ENCODE assay signal across 14 mouse cellular contexts in genomic region chr8:108901208-108901607, GRCm38 (mm10).
A peak's percentile ranks its signal among the peaks of the same experiment; 100 is the strongest.
DNase-seq lines count a peak whose midpoint lies in the region; ATAC-seq and TF ChIP-seq lines count a peak whose summit lies in the region.
"Had no signal": no experiment of that assay in that cellular context is flagged by ENCODE, and none has a peak within 500 bp of the region (broad histone marks: within the 10 kb centered on the region; RNA-seq: fewer than 3 reads in every experiment).

No protein-coding gene starts in this region.

- TF ChIP-seq EP300 in liver, postnatal 0 days (IDR thresholded peaks at IDR 0.05; ENCODE audit: low read depth) = no peak

- intact Hi-C loops in left cerebral cortex, postnatal 25 days (cut with DNase I) = no loop called here

- no peaks in the 10 kb centered on the region for H3K36me3 ChIP-seq in heart, embryonic 15.5 days
- H3K36me3 ChIP-seq in embryonic facial prominence, embryonic 10.5 days (replicated peaks) = peaks cover 14% of the 10 kb centered on the region; the same call in 1 of the 2 replicates
- H3K36me3 ChIP-seq in hindbrain, embryonic 12.5 days = no peaks in the 10 kb centered on the region; the same call in 1 of the 2 replicates
- H3K36me3 ChIP-seq in liver, postnatal 0 days (replicated peaks; ENCODE audit: insufficient read depth, low read length) = no peaks in the 10 kb centered on the region

- DNase-seq in heart, adult 8-10 months (ENCODE audit: low spot score) = no peak
- DNase-seq in embryonic facial prominence, embryonic 10.5 days (ENCODE audit: low spot score) = no peak
- no peak for DNase-seq in liver, postnatal 0 days
- DNase-seq in B cell, adult 2 months = no peak
- DNase-seq in spleen, adult 18-20 months = no peak
- DNase-seq in left cerebral cortex, postnatal 25 days (ENCODE audit: low spot score in 2 of 2) = no peak
- DNase-seq: cerebellum, adult 2 months; gastrocnemius, postnatal 10 days; lung, adult 2 months; right cerebral cortex, postnatal 14 days had no signal

- TF ChIP-seq CTCF in liver, postnatal 0 days (IDR thresholded peaks at IDR 0.05; ENCODE audit: low read depth) = no peak

- H3K9ac ChIP-seq in heart, embryonic 15.5 days = no peak overlapping the region
- H3K9ac ChIP-seq in hindbrain, embryonic 12.5 days = no peak overlapping the region
- no peak overlapping the region for H3K9ac ChIP-seq in liver, postnatal 0 days (replicated peaks)

- peak overlapping the region; percentile 17; the same call in 1 of the 2 replicates for H3K27ac ChIP-seq in heart, embryonic 15.5 days
- peak overlapping the region; percentile 79 for H3K27ac ChIP-seq in embryonic facial prominence, embryonic 10.5 days (replicated peaks)
- peak overlapping the region; percentile 72 for H3K27ac ChIP-seq in hindbrain, embryonic 12.5 days
- no peak overlapping the region for H3K27ac ChIP-seq in liver, postnatal 0 days (ENCODE audit: low read depth)

- H3K4me1 ChIP-seq in heart, embryonic 15.5 days (replicated peaks) = peaks cover 44% of the 10 kb centered on the region
- H3K4me1 ChIP-seq in embryonic facial prominence, embryonic 10.5 days = peaks cover 89% of the 10 kb centered on the region
- H3K4me1 ChIP-seq in hindbrain, embryonic 12.5 days = peaks cover 93% of the 10 kb centered on the region
- peaks cover 4% of the 10 kb centered on the region; the same call in 1 of the 2 replicates for H3K4me1 ChIP-seq in liver, postnatal 0 days (ENCODE audit: insufficient read depth)

- no peaks in the 10 kb centered on the region for H3K9me3 ChIP-seq in heart, embryonic 15.5 days (replicated peaks)
- H3K9me3 ChIP-seq in embryonic facial prominence, embryonic 10.5 days = no peaks in the 10 kb centered on the region
- H3K9me3 ChIP-seq in hindbrain, embryonic 12.5 days (replicated peaks) = no peaks in the 10 kb centered on the region
- no peaks in the 10 kb centered on the region for H3K9me3 ChIP-seq in liver, postnatal 0 days (ENCODE audit: low read length)

- peak overlapping the region; percentile 21; the same call in 1 of the 2 replicates for H3K4me2 ChIP-seq in heart, embryonic 15.5 days
- H3K4me2 ChIP-seq in hindbrain, embryonic 12.5 days (replicated peaks) = peak overlapping the region; percentile 11
- H3K4me2 ChIP-seq in liver, postnatal 0 days (ENCODE audit: low read depth, low read length) = no peak overlapping the region

- ATAC-seq in heart, embryonic 15.5 days (replicated peaks; ENCODE audit: insufficient number of reproducible peaks, insufficient read depth, low FRiP score, low read depth) = no peak; the same call in 1 of the 2 replicates
- ATAC-seq in hindbrain, embryonic 12.5 days (ENCODE audit: low FRiP score) = no peak
- ATAC-seq in liver, postnatal 0 days = 0 out of 2 replicates have a peak, but pooled peaks have one; percentile 35

- H3K27me3 ChIP-seq in heart, embryonic 15.5 days = no peaks in the 10 kb centered on the region
- H3K27me3 ChIP-seq in embryonic facial prominence, embryonic 10.5 days (replicated peaks; ENCODE audit: low read depth, poor library complexity, severe bottlenecking) = peaks cover 37% of the 10 kb centered on the region; the same call in 1 of the 2 replicates
- H3K27me3 ChIP-seq in hindbrain, embryonic 12.5 days = no peaks in the 10 kb centered on the region
- no peaks in the 10 kb centered on the region for H3K27me3 ChIP-seq in liver, postnatal 0 days (ENCODE audit: insufficient read depth, low read length)
- H3K27me3 ChIP-seq: CH12.LX had no signal

- 36% methylated on average over 14 of the region's 14 CpGs for WGBS in heart, embryonic 15.5 days
- WGBS in embryonic facial prominence, embryonic 10.5 days = 66% methylated on average over 14 of the region's 14 CpGs
- WGBS in hindbrain, embryonic 12.5 days = 55% methylated on average over 14 of the region's 14 CpGs
- 59% methylated on average over 14 of the region's 14 CpGs for WGBS in liver, postnatal 0 days (ENCODE audit: insufficient replicate concordance)

- H3K4me3 ChIP-seq in heart, embryonic 15.5 days = no peak overlapping the region
- no peak overlapping the region for H3K4me3 ChIP-seq in embryonic facial prominence, embryonic 10.5 days
- H3K4me3 ChIP-seq in hindbrain, embryonic 12.5 days = no peak overlapping the region
- no peak overlapping the region for H3K4me3 ChIP-seq in liver, postnatal 0 days (ENCODE audit: low read depth, low read length)
- H3K4me3 ChIP-seq: myocyte had no signal
